Mouse (Mus musculus) activated CD4-positive, CD25-positive, alpha-beta regulatory T cell, adult 4 months (primary cell): ENCODE results near the gene Ppara. TPM values are rescaled to one million over a fixed set of nuclear protein-coding genes. Genes with fewer than 3 reads are reported as not detected.

Source experiments
- ATAC-seq: one replicate; pipeline ENCODE4 v1.8.0; 2017
- polyA plus RNA-seq, 2 experiments: library from polyadenylated mRNA; unstranded; fragments of 100-300 nt; shearing (Covaris generic); gene quantifications; one replicate each; pipeline ENCODE4 v1.2.1; 2017

Ppara gene
- polyA plus RNA-seq, 2 experiments from 2014 or later = 0.09 TPM; not detected in 1

DNA sequence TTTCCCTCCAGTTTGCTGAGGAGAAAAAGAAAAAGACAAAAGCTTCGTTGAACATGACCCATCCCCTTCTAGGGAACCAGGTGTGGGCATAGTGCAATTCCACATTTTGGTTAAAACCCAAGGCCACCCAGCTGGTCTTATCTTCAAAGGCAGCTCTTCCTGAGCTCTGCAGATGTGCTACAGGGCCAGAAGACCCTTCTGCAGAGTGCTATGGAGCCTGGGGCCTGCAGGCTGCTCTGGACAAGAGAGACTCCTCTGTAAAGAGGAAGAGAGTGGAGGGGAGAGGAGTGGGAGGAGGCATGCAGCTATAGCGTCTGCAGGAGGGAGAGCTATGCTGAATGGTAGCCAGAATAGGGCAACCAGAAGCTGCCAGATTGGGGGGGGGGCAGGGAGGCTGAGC lies 4.8 kb upstream of the Ppara start:
- ATAC-seq = no peak

DNA sequence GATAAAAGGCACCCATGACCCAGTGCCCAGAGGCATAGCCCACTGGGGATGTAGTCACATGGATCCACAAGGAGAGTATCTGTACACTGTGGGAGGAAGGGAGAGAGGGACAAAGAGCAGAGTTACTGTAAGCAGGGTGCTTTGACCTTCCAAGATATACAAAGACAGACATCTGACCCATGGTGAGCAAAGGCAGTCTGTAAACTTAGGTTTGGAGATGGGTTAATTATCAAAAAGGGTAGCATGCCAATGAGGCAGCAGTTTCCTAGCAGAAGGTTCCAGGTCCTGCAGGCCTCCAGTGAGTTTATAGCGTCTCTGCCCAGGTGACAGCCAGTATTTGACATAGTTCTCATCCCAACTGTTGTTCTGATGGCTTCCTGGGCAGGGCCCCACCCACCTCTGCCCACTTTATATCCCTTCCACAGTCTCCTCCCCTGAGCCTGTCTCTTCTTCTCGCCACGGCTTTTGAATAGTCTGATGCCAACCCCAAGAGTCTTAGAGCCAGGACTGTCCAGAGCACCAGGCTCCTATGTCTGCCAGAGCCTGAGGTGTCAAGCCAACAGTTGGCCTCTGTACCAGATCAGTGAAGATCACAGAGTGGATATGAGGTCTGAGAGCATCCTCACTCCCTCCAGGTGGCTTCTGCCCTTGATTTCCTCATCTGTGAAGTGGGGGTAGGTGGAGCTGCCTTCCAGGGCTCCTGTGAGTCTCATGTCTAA lies 2.7 kb upstream of the Ppara start:
- ATAC-seq = no peak

GRCm38 (mm10) chr15:85732604-85732968 lies 2.2 kb upstream of the Ppara start:
- ATAC-seq = no peak

DNA sequence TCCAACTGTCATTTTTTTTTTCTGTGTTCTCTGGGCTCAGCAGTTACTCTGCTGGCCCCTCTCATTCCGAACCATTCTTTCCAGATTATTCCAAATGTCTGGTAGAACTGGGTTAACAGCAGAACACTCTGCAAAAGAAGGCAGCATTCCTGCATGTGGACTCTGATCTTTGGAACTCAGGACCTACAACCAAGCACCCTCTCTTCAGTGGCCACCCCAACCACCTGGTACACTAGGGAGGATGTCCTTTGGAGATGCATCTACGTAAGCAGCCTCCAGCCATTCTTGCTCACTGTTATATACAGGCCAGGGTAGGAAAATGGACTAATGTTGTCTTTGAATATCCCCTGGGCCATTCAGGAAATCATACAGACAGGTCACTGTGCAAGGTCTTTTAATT lies 1.1 kb upstream of the Ppara start:
- no peak for ATAC-seq

DNA sequence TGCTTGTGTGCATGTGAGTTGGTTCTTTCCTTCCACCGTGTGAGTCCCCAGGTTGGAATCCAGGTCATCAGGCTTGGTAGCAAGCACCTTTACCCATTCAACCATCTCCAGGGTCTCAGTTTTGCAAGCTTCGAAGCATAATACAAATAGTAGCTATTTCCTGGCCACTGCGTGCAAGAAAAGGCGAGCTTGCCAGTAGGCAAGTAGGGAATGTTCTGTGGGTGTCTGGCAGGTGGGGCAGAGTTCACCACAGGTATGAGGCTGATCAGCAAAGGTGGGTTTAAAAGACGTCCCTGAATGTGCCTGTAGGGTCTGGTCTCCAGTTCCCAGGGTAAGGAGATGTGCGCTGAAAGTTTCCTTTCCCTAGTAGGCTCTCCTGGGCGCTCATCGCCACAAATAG lies 635 bp upstream of the Ppara start:
- ATAC-seq = no peak

DNA sequence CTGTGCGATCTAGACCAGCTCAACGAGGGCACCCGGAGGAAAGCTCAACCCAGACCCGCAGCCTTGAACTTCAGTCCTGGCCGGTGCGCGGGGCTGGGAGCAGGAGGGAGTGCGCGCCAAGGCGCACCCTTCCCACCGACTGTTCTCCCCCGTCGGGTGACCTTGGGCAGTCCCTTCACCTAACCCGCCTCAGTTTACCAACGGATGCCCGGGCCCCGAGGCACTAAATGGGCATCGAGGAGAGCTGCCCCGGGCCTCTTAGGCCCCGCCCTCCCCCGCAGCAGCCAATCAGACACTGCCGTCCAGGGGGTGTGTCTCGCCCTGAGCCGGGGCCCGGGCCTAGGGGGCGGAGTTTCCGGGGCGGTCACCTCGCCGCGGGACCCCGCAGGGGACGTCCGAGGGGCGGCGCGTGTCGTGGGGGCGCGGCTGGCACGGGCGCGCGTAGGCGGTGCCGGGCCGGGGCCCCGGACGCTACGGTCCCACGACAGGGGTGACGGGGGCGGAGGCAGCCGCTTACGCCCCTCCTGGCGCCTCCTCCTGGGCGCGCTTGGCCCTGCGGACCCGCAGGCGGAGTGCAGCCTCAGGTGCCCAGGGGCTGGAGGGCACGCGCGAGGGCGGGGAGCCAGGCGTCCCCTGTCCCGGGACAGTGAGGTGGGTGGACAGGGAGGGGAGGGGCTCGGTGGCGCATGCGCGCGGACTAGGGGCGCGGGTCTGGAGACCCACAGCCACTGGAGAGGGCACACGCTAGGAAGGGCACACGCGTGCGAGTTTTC lies 466 bp downstream of the Ppara start:
- peak; percentile 92 for ATAC-seq

- ATAC-seq = no peak
Measured at GRCm38 (mm10) chr15:85735836-85736190, 1.0 kb downstream of the Ppara start.

- no peak for ATAC-seq
Measured at GRCm38 (mm10) chr15:85736506-85736905, 1.7 kb downstream of the Ppara start.

- no peak for ATAC-seq
Measured at GRCm38 (mm10) chr15:85738416-85738815, 3.6 kb downstream of the Ppara start.

DNA sequence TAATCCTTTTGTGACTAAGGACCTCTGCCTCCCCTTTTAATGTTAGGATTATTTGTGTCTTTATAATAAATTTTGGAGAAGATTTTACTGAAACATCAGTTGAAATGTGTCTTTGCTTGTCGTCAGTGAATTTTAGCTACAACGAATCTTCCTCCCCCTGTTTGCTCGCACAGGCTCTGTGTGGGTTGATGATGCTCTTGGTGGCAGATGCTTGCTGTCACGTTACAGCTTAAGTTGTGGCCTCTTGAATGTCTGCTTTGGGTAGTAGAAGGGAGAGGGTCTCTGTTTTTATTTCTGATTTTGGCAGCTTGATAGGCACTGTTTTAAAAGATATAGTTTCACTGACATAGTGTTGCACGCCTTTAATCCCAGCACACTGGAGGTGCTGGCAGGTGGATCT lies 4.2 kb downstream of the Ppara start:
- no peak for ATAC-seq

DNA sequence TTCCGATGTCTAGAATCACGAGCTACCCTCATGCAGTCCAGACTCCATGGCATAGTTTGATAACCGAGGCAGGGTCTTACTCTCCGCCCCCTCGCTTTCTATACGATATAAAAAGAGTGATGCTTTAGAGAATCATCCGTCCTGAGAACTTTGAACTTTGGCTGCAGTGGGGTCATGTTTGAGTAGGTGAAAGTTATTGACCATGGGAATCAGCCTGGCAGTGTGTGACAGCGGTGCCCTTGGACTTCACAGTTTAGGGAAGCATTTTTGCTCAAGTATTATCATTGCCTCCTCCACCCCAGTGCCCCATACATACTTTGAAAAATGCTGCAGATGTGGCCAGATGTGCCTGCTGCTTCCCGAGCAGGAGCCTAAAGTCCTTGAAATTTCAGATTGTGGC lies 7.8 kb downstream of the Ppara start:
- ATAC-seq = no peak

DNA sequence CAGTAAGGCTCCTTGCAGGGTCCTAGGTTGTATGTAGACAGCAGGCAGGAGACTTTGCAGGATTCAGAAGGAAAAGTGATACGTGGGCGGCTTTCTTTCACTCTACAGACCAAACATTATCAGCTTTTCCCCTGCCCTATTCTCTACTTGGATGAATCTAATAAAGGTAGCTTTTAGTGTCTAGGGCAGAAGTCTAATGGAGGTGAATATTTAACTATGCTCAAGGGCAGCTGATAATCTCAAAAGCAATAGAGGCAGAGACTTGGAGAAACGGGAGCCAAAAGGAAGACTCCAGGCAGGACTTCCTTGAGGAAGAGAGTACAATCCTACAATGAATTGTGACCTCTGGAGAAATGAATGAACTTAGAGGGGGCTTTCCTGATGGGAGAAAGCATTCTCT lies 9.2 kb downstream of the Ppara start:
- no peak for ATAC-seq

GRCm38 (mm10) chr15:85746178-85746577 lies 11.4 kb downstream of the Ppara start:
- no peak for ATAC-seq

DNA sequence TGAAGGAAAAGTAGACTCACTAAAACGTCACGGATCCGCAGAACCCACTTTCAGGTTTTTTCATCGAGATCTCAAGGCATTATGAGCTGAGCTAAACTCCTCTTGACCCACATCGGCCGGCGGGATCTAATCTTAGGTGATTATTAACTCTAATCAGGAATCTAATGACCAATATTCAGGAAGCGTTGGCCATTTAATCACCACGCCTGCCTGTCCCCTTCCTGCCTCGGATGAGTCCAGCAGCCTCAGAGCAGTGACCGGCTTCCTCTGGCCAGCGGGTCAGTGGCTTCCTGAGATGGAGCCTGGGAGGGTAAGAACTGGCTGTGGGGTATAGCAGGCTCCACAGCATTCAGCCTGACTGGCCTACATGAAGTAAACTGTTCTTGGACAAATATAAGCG lies 11.9 kb downstream of the Ppara start:
- no peak for ATAC-seq

- no peak for ATAC-seq
Measured at GRCm38 (mm10) chr15:85747951-85748350, 13.2 kb downstream of the Ppara start.

DNA sequence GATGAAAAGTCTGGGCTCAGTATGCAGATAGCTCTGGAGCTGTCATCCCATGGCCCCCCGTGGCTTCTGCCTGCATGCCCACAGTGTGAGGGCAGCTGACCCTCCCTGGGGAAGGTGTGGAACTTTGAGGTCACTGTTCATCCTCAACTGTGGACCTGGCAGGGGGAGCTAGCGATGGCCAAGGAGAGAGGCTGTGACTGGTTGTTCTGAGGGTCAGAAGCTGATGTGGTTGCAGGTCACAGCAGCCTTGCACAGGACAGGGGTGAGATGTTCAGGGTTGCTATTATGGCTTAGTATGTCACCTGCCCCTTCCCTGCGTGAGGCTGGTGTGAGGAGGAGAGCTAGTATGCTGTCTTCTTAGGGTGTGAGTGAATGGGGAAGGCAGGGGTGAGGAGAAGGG lies 13.7 kb downstream of the Ppara start:
- no peak for ATAC-seq

GRCm38 (mm10) chr15:85749141-85749540 lies 14.4 kb downstream of the Ppara start:
- no peak for ATAC-seq

DNA sequence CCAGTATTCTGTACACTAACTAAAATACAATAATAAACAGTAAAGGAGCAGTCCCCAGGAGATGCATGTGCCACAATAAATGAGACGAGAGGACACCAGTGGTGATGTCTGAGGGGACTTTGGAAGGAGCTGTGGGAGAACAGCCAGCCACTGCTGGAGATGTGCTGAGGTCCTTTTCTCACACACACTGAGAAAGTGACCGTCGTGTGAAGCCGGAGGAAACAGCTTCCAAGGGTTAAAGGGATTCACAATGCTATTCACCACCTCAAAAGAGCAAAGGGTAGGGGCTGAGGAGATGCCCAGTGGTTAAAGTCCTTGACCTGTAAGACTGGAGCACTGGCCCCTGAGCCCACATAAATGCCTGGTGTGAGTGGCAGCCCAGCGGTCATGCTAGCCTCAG lies 15.3 kb downstream of the Ppara start:
- ATAC-seq = no peak

DNA sequence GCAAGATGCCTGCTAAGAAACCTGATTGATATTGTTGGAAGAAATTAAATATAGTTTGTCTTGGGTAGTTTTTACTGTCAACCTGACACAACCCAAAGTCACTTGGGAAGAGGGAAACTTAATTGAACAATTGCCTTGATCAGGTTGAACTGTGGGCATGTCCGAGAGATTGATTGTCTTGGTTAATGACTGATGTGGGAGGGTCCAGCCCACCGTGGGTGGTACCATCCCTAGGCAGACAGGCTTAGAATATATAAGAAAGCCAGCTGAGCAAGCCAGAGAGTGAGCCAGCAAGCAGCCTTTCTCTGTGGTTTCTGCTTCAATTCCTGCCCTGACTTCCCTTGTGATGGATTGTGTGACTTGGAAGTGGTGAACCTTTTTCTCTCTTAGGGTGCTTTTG lies 17.9 kb downstream of the Ppara start:
- ATAC-seq = no peak

DNA sequence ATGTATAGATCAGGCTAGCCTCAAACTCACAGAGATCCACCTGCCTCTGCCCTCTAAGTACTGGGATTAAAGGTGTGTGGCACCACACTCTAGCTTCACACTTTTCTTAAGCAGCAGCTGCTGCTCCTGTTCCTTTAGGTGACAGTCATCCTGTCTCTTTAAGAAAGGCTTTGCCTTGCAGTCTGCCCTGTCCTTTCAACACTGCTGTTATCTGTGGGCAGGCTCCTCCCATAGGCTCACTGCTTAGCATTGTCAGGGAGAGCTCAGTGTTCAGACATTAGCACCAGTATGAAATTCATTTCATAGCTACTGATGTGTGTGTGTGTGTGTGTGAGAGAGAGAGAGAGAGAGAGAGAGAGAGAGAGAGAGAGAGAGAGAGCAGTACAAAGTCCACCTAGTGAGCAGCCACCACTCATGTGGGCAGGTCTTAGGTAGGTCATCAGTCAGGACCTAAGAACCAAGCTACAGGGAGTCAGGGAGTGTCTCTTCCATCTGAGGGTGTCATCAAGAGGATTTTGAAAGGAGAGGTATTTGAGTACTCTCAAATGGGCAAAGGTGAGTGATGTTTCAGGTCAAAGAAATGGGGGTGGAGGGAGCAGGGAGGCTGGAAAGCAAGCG lies 19.4 kb downstream of the Ppara start:
- no peak for ATAC-seq

- no peak for ATAC-seq
Measured at GRCm38 (mm10) chr15:85755214-85755613, 20.4 kb downstream of the Ppara start.

- ATAC-seq = no peak
Measured at GRCm38 (mm10) chr15:85756611-85757010, 21.8 kb downstream of the Ppara start.

DNA sequence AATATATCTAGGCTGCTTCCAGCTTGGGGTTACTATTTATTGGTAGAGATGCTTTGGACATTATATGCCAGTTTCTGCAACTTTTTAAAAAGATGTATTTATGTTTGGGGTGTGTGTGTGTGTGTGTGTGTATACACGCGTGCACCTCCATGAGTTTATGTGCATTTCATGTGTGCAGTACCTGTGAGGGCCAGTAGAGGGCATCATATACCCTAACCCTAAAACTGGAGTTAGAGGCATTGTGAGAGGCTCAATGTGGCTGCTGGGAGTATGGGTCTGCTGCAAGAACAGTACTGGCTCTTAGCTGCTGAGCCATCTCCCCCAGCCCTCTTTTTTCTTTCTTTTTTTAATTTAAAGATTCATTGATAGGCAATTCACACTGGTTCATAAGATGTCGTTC lies 23.0 kb downstream of the Ppara start:
- ATAC-seq = no peak

DNA sequence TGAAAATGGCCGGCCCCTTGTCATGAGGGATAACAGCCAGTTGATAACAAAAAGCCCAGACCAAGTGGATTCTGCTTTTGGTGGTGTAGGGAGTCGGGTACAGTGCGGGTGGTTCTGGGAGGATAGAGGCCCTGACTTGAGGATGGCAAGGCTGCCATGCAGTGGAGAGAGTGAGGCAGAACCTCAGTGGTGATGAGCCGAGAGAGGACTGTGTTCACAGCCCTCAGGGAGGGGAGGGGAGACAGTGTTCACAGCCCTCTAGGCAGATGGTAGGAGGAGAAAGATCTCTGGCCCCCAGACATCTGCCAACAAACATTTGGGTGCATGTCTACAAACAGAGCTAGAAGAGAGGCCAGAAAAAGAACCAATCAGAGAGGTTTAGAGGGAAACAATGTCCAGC lies 28.0 kb downstream of the Ppara start:
- ATAC-seq = no peak
